Mouse (Mus musculus): ENCODE measurements around the gene Azi2. TPM values are rescaled to one million over a fixed set of nuclear protein-coding genes. Genes with fewer than 3 reads are reported as not detected.
A peak's percentile ranks its signal among the peaks of the same experiment; 100 is the strongest.

The Azi2 gene
- total RNA-seq (2021): 10 to 100 TPM; 80.8 to 83.2 TPM
- long read RNA-seq, experiment 1, transcript Azi2-201 (8 exons, 3,396 nt): major isoform, 25 of 43 reads
- long read RNA-seq, experiment 1, partial matches to known transcripts: 3 of 43 reads
- long read RNA-seq, experiment 1, other reads (novel, unspliced or antisense): 14 of 43 reads
- long read RNA-seq, experiment 2, transcript Azi2-201 (8 exons, 3,396 nt): major isoform, 56 of 99 reads
- long read RNA-seq, experiment 2, partial matches to known transcripts: 4 of 99 reads
- long read RNA-seq, experiment 2, other reads (novel, unspliced or antisense): 36 of 99 reads

GRCm38 (mm10) chr9:118040218-118041021 is at the start of gene Azi2:
Azi2 (plus strand) TSS chr9:118040499.
- peak; percentile 93 to 96 for DNase-seq (ENCODE audit: low spot score in 2 of 2)

- no peak for DNase-seq (ENCODE audit: low spot score in 2 of 2)
Observed at GRCm38 (mm10) chr9:117996631-117997030, 43.7 kb upstream of the Azi2 start.

- DNase-seq (ENCODE audit: low spot score in 2 of 2): no peak
Observed at GRCm38 (mm10) chr9:118001488-118001887, 38.8 kb upstream of the Azi2 start.

GRCm38 (mm10) chr9:118003218-118003886 is 36.9 kb upstream of the Azi2 start:
- no peak for DNase-seq (ENCODE audit: low spot score in 2 of 2)

GRCm38 (mm10) chr9:118003937-118004336 is 36.4 kb upstream of the Azi2 start:
- DNase-seq (ENCODE audit: low spot score in 2 of 2): no peak

- DNase-seq (ENCODE audit: low spot score in 2 of 2): no peak
Observed at GRCm38 (mm10) chr9:118012928-118013327, 27.4 kb upstream of the Azi2 start.

- DNase-seq (ENCODE audit: low spot score in 2 of 2): no peak
Observed at GRCm38 (mm10) chr9:118024966-118025365, 15.3 kb upstream of the Azi2 start.

GRCm38 (mm10) chr9:118029490-118029889 is 10.8 kb upstream of the Azi2 start:
- DNase-seq (ENCODE audit: low spot score in 2 of 2): no peak

GRCm38 (mm10) chr9:118030252-118030651 is 10.0 kb upstream of the Azi2 start:
- DNase-seq (ENCODE audit: low spot score in 2 of 2): no peak

- no peak for DNase-seq (ENCODE audit: low spot score in 2 of 2)
Observed at GRCm38 (mm10) chr9:118031694-118032093, 8.6 kb upstream of the Azi2 start.

GRCm38 (mm10) chr9:118034990-118035389 is 5.3 kb upstream of the Azi2 start:
- DNase-seq (ENCODE audit: low spot score in 2 of 2): no peak

- peak in 1 of 2 experiments; percentile 8 for DNase-seq (ENCODE audit: low spot score in 2 of 2)
Observed at GRCm38 (mm10) chr9:118041022-118041400, 712 bp downstream of the Azi2 start.

- no peak for DNase-seq (ENCODE audit: low spot score in 2 of 2)
Observed at GRCm38 (mm10) chr9:118041646-118042045, 1.3 kb downstream of the Azi2 start.

GRCm38 (mm10) chr9:118042738-118043137 is 2.4 kb downstream of the Azi2 start:
- DNase-seq (ENCODE audit: low spot score in 2 of 2): no peak

- no peak for DNase-seq (ENCODE audit: low spot score in 2 of 2)
Observed at GRCm38 (mm10) chr9:118043581-118043980, 3.3 kb downstream of the Azi2 start.

- DNase-seq (ENCODE audit: low spot score in 2 of 2): no peak
Observed at GRCm38 (mm10) chr9:118045011-118045533, 4.8 kb downstream of the Azi2 start.

- no peak for DNase-seq (ENCODE audit: low spot score in 2 of 2)
Observed at GRCm38 (mm10) chr9:118053286-118053685, 13.0 kb downstream of the Azi2 start.

GRCm38 (mm10) chr9:118059101-118059500 is 18.8 kb downstream of the Azi2 start:
- no peak for DNase-seq (ENCODE audit: low spot score in 2 of 2)

- no peak for DNase-seq (ENCODE audit: low spot score in 2 of 2)
Observed at GRCm38 (mm10) chr9:118070442-118070841, 30.1 kb downstream of the Azi2 start.

GRCm38 (mm10) chr9:118071337-118071736 is 31.0 kb downstream of the Azi2 start:
- DNase-seq (ENCODE audit: low spot score in 2 of 2): no peak

GRCm38 (mm10) chr9:118072101-118072500 is 31.8 kb downstream of the Azi2 start:
- no peak for DNase-seq (ENCODE audit: low spot score in 2 of 2)

GRCm38 (mm10) chr9:118073358-118073757 is 33.1 kb downstream of the Azi2 start:
- DNase-seq (ENCODE audit: low spot score in 2 of 2): no peak

Measured in adrenal gland, postnatal 4 days (tissue).